Mouse (Mus musculus) hindbrain, postnatal 0 days (tissue): ENCODE measurements around the gene Peli2. TPM values are rescaled to one million over a fixed set of nuclear protein-coding genes. Genes with fewer than 3 reads are reported as not detected.
A peak's percentile ranks its signal among the peaks of the same experiment; 100 is the strongest.

ENCODE experiments used
- ATAC-seq: fragments of 200-750 bp; cut with Nextera tagmentation; 2 replicates; pipeline ENCODE4 v1.8.0; 2017; ENCODE audit warnings: mild to moderate bottlenecking, moderate TSS enrichment, moderate library complexity
- DNase-seq: peaks from one replicate; pipeline ENCODE4 v3.0.0-alpha.2; 2015; ENCODE audit warnings: low spot score
- H3K27ac ChIP-seq: fragments of 300-500 bp; sonication (generic); 2 replicates; pipeline ENCODE4 v1.5.1; 2014; ENCODE audit warnings: mild to moderate bottlenecking
- H3K27me3 ChIP-seq: fragments of 300-500 bp; sonication (generic); 2 replicates; pipeline ENCODE4 v1.6.1; 2014; ENCODE audit warnings: low read length, mixed read lengths; ENCODE audit not compliant: insufficient read depth
- H3K36me3 ChIP-seq: fragments of 300-500 bp; sonication (generic); 2 replicates; pipeline ENCODE4 v1.6.1; 2014; ENCODE audit warnings: low read length, mixed read lengths; ENCODE audit not compliant: insufficient read depth
- H3K4me1 ChIP-seq: fragments of 300-500 bp; sonication (generic); 2 replicates; pipeline ENCODE4 v1.6.1; 2014; ENCODE audit warnings: antibody characterized with exemption, low read length, mixed read lengths; ENCODE audit not compliant: insufficient read depth
- H3K4me2 ChIP-seq: fragments of 300-500 bp; sonication (generic); 2 replicates; pipeline ENCODE4 v1.6.1; 2014; ENCODE audit warnings: low read depth, mild to moderate bottlenecking, low read length, moderate library complexity, mixed read lengths
- H3K4me3 ChIP-seq: fragments of 300-500 bp; sonication (generic); 2 replicates; pipeline ENCODE4 v1.5.1; 2014; ENCODE audit warnings: low read length
- H3K9ac ChIP-seq: fragments of 300-500 bp; sonication (generic); replicated peaks from 2 replicates; pipeline ENCODE4 v1.6.1; 2014; ENCODE audit warnings: mild to moderate bottlenecking, low read length, moderate library complexity, mixed read lengths
- H3K9me3 ChIP-seq: fragments of 300-500 bp; sonication (generic); 2 replicates; pipeline ENCODE4 v1.6.1; 2016; ENCODE audit warnings: low read length, mixed read lengths
- CTCF ChIP-seq: IDR thresholded peaks from 2 replicates; pipeline ENCODE4 v1.5.1; 2016; ENCODE audit warnings: antibody characterized with exemption, control low read depth, low read depth
- WGBS: fragments of 180-500 bp; shearing (Covaris S2); extraction: QIAGEN DNeasy Blood & Tissue Kit; methylation state at CpG from one replicate; pipeline ENCODE4 v1.1.7; 2014; 5-methylcytosine and 5-hydroxymethylcytosine counted together
- polyA plus RNA-seq: library from polyadenylated mRNA; unstranded; fragments of >200 nt; fragmentation: Nextera tagmentation; extraction: Ambion mirVana; gene quantifications from 2 replicates; pipeline ENCODE4 v1.2.1, GENCODE M21; 2015
- total RNA-seq: library from RNA; depleted of rRNA; stranded (reverse); fragments of >200 nt; gene quantifications from 2 replicates; pipeline ENCODE4 v1.2.3, GENCODE M21; 2014

The Peli2 gene
- total and polyA plus RNA-seq, 2 experiments from 2014 or later, result 16.5 to 38.8 TPM

DNA sequence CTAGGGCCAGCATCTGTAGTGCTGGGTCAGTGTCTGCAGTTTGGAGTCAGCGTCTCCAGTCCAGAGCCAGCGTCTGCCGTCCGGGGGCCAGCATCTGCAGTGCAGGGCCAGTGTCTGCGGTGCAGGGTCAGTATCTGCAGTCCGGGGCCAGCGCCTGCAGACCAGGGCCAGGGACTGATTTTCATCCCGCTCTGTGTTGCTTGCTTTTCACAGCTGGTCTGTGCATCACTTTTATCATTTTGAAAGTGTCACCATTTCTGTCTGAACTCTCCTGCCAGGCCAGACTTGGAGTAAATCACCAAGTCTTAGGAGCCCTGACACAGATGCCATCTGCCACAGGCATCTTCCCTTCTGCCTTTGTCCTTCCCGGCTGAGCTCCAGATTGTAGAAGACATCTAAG, 79.7 kb downstream of the Peli2 start:
- H3K4me1 ChIP-seq, result peaks cover 19% of the 10 kb centered on the region
- no peak overlapping the region for H3K9ac ChIP-seq

DNA sequence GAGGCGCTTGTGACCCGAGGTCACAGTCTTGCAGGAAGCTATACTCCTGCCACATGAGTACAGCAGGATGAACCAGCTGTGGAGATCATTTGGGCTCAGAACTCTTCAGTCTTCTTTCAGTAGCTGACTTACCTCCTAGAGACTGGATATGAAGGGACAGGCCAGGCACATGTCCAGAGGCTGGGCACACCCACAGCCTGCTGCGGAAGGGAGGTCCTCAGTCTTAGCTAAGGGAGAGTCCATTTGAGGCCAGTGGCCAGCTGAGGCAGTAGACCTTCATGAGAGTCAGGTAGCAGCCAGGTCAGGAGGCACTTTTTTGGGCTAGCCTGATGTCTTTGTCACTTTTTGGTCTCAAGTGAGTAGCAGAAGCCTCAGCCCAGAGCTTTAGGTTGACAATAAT, 80.2 kb downstream of the Peli2 start:
- no peak overlapping the region for H3K9ac ChIP-seq
- H3K4me1 ChIP-seq, result peaks cover 19% of the 10 kb centered on the region
- H3K4me3 ChIP-seq, result no peak overlapping the region
- H3K4me2 ChIP-seq, result no peak overlapping the region
- no peak for TF ChIP-seq CTCF
- WGBS, result 84% methylated on average over 3 of the region's 3 CpGs
- no peaks in the 10 kb centered on the region for H3K36me3 ChIP-seq
- DNase-seq (no peak), ATAC-seq (no peak)
- no peaks in the 10 kb centered on the region for H3K27me3 ChIP-seq
- H3K27ac ChIP-seq, result no peak overlapping the region
- no peaks in the 10 kb centered on the region for H3K9me3 ChIP-seq

More for the DNA sequence above, 79.7 kb downstream of the Peli2 start:
- Histone ChIP-seq H3K4me2 (no peak overlapping the region), H3K36me3 (no peaks in the 10 kb centered on the region), H3K27me3 (no peaks in the 10 kb centered on the region), H3K27ac (no peak overlapping the region), H3K9me3 (no peaks in the 10 kb centered on the region), H3K4me3 (no peak overlapping the region)
- DNase-seq, result no peak
- TF ChIP-seq CTCF, result no peak
- no peak for ATAC-seq
- WGBS, result 87% methylated on average over 9 of the region's 9 CpGs

DNA sequence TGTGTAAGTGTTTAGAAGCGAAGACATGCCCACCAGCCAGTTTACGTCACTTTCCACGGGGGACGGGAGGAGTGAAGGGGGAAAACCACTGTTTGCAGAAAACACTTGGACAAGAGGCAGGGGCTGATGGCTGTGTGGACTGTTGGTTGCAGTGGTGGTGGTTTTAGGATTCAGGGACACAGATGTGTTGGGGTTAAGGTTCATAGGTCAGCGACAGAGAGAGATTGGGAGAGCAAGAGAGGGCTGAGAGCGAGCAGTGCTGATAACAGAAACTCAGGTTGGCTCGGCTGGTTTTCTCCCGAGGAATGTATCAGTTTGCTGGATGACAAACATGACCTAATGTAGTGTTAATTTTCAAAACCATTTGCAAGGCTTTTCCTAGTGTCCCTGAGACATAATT, 80.8 kb downstream of the Peli2 start:
- H3K4me1 ChIP-seq, result peaks cover 19% of the 10 kb centered on the region
- H3K4me2 ChIP-seq, result no peak overlapping the region
- no peak for DNase-seq
- no peak for TF ChIP-seq CTCF
- ATAC-seq, result no peak
- no peaks in the 10 kb centered on the region for H3K36me3 ChIP-seq
- H3K27ac ChIP-seq, result no peak overlapping the region
- no peak overlapping the region for H3K9ac ChIP-seq
- H3K4me3 ChIP-seq, result no peak overlapping the region
- H3K27me3 ChIP-seq, result no peaks in the 10 kb centered on the region
- H3K9me3 ChIP-seq, result no peaks in the 10 kb centered on the region
- 90% methylated on average over 8 of the region's 8 CpGs for WGBS

DNA sequence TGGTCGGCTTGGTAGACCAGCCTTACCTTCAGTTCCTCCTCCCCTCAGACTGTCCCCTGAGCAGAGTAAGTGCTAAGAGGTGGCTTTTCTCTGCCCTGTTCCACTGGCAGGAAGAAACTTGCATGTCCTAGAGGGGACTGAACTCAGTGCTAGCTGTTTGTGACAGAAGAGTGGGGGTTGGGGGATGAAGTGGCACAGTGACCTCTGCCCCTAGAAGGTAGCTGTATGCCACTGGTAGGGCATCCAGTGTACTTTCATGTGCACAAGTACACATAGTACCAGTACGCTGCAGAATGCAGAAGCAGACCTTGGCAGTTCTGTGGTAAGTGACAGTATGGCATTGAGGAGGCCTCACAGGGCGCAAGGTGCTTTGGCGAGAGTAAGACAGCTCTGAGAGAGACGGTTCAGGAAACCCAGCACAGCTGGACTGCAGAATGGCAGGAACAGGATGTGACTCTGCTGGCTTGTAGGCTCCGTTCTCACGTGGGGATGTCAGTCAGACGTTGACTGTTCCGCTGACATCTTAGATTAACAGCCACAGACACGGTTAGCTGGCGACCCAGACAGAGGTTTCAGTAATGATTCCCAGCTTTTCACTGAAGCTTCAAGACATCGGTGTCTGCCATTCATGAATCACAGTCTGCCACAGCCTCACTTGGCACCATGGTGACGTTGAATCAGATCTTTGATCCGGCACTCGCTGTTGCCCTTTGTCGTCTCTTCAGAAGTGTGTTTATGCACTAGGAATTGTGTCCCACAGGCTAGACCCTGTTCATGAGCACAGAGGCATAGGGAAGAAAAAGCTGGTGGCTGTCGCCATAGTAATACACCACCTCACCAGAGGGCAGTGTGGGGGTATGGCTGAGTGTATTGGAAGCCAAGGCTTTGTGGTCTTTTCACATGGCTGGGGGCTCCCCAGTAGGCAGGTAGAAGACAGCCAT, 81.7 kb downstream of the Peli2 start:
- H3K36me3 ChIP-seq, result no peaks in the 10 kb centered on the region
- peaks cover 15% of the 10 kb centered on the region for H3K4me1 ChIP-seq
- WGBS, result 37% methylated on average over 17 of the region's 17 CpGs
- H3K27ac ChIP-seq, result no peak overlapping the region
- no peak; the same call in 1 of the 2 replicates for TF ChIP-seq CTCF
- DNase-seq (peak; percentile 30), ATAC-seq (peak; percentile 28)
- no peaks in the 10 kb centered on the region for H3K27me3 ChIP-seq
- H3K4me3 ChIP-seq, result no peak overlapping the region
- H3K4me2 ChIP-seq, result no peak overlapping the region
- H3K9ac ChIP-seq, result no peak overlapping the region
- H3K9me3 ChIP-seq, result no peaks in the 10 kb centered on the region

DNA sequence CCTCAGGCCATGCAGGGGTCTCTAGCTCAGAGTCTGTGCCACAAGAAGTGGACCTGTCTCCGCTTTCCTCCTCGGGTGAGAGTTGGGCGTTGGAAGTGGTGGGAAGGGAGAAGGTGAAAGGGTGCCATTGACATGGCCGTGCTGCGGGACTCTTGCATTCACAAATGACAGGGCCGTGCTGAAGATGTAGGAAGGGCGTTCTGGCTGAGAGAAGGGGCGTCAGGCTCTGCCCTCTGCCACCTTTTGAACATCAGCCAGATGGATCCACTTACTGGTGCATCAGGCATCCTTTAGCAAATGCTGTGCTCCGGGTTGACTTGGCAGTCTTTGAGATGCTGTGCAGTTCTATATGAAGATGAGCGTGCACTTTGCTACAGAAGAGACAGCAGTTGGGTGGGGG, 84.4 kb downstream of the Peli2 start:
- ATAC-seq (no peak), DNase-seq (no peak)
- H3K4me3 ChIP-seq, result no peak overlapping the region
- no peak overlapping the region for H3K27ac ChIP-seq
- peaks cover 13% of the 10 kb centered on the region; the same call in 1 of the 2 replicates for H3K4me1 ChIP-seq
- H3K4me2 ChIP-seq, result no peak overlapping the region
- WGBS, result 76% methylated on average over 10 of the region's 10 CpGs
- no peaks in the 10 kb centered on the region for H3K27me3 ChIP-seq
- H3K9ac ChIP-seq, result no peak overlapping the region
- H3K36me3 ChIP-seq, result no peaks in the 10 kb centered on the region
- TF ChIP-seq CTCF, result no peak
- H3K9me3 ChIP-seq, result no peaks in the 10 kb centered on the region

DNA sequence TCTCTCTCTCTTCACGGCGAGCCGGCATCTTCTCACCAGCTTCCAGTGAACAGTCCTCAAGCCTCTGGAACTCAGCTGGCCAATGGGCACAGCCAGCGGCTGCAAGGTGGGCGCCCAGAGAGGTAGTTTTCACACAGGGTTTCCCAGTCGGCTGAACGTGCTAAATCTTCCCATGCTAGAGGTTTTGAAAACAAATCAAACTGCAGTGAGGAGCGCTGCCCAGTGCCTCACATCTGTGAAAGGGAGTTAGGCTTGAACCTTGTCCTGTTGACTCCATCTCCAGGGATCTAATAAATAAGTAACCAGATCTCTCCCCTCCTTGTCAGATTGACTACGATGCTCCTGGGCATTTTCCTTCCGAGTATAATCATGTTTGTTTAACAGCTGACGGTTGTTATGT, 85.0 kb downstream of the Peli2 start:
- Histone ChIP-seq H3K4me1 (peaks cover 13% of the 10 kb centered on the region; the same call in 1 of the 2 replicates), H3K27me3 (no peaks in the 10 kb centered on the region), H3K9ac (no peak overlapping the region), H3K36me3 (no peaks in the 10 kb centered on the region), H3K4me2 (no peak overlapping the region), H3K27ac (no peak overlapping the region), H3K4me3 (no peak overlapping the region), H3K9me3 (no peaks in the 10 kb centered on the region)
- 62% methylated on average over 11 of the region's 11 CpGs for WGBS
- no peak for DNase-seq
- no peak for ATAC-seq
- no peak for TF ChIP-seq CTCF

DNA sequence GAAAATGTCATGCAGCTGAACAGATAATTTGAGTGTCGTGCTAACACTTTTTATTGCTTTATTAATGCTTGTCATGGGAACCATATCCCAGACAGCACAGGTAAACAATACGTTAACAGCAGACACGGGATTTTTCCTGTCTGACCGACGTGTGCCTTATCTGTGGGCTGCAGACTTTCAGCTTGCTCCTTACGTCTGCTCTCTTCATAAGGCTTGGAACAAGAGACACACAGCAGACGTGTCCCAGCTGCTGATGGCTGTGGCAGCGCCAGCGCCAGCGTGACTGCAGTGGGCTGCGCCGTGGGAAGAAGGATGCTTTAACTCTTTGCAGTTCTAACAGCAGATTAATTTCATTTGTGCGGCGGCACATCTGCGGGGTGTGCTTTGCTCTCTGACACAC, 86.5 kb downstream of the Peli2 start:
- Histone ChIP-seq H3K27me3 (no peaks in the 10 kb centered on the region), H3K4me2 (peak overlapping the region; percentile 41), H3K4me1 (peaks cover 11% of the 10 kb centered on the region; the same call in 1 of the 2 replicates), H3K4me3 (no peak overlapping the region), H3K36me3 (no peaks in the 10 kb centered on the region), H3K9ac (peak overlapping the region; percentile 24; the same call in 1 of the 2 replicates), H3K9me3 (no peaks in the 10 kb centered on the region), H3K27ac (0 out of 2 replicates have a peak overlapping the region, but pooled peaks have one; percentile 27)
- no peak for TF ChIP-seq CTCF
- peak; percentile 78 for DNase-seq
- peak; percentile 60 for ATAC-seq
- WGBS, result 13% methylated on average over 15 of the region's 15 CpGs
